Mouse (Mus musculus) ES-E14 (cell line): ENCODE results near the gene Zfp704. TPM values are rescaled to one million over a fixed set of nuclear protein-coding genes. Genes with fewer than 3 reads are reported as not detected.

ENCODE experiments used
- DNase-seq: peaks from one replicate; pipeline ENCODE4 v3.0.0-alpha.2; 2013; ENCODE audit warnings: low read depth, low spot score
- H3K27ac ChIP-seq: 2 replicates; pipeline ENCODE4 v1.5.1; 2012; ENCODE audit warnings: low read depth, mild to moderate bottlenecking, low read length, moderate library complexity, mixed read lengths; ENCODE audit not compliant: poor library complexity, insufficient read depth, severe bottlenecking
- H3K36me3 ChIP-seq: 2 replicates; pipeline ENCODE4 v1.6.1; 2012; ENCODE audit warnings: mild to moderate bottlenecking, low read length, moderate library complexity, mixed read lengths; ENCODE audit not compliant: control insufficient read depth, poor library complexity, insufficient read depth, severe bottlenecking
- H3K4me1 ChIP-seq, 2 experiments: fragments of 150-350 bp in 1 of 2; sonication (generic) in 1 of 2; 2 replicates each; pipeline ENCODE4 v1.6.1; 2012; ENCODE audit warnings: low read length in 2 of 2, mild to moderate bottlenecking in 1 of 2, mixed read lengths in 1 of 2; ENCODE audit not compliant: control insufficient read depth in 2 of 2, insufficient read depth in 2 of 2, poor library complexity in 1 of 2
- H3K4me3 ChIP-seq, 2 experiments: fragments of 150-350 bp in 1 of 2; sonication (generic) in 1 of 2; 2 replicates each; pipeline ENCODE4 v1.5.1; 2012; ENCODE audit warnings: low read length in 2 of 2, low read depth in 1 of 2, mild to moderate bottlenecking in 1 of 2, mixed read lengths in 1 of 2; ENCODE audit not compliant: insufficient read depth in 1 of 2, poor library complexity in 1 of 2, severe bottlenecking in 1 of 2
- H3K9ac ChIP-seq: 2 replicates; pipeline ENCODE4 v1.6.1; 2012; ENCODE audit warnings: low read depth, mild to moderate bottlenecking, low read length, mixed read lengths; ENCODE audit not compliant: poor library complexity, insufficient read depth, severe bottlenecking
- H3K9me3 ChIP-seq: fragments of 150-350 bp; sonication (generic); 2 replicates; pipeline ENCODE4 v1.6.1; 2012; ENCODE audit warnings: low read depth, mild to moderate bottlenecking, low read length; ENCODE audit not compliant: control insufficient read depth, insufficient read depth
- CHD2 ChIP-seq: IDR thresholded peaks from 2 replicates; pipeline ENCODE4 v1.6.1; 2014; ENCODE audit warnings: mild to moderate bottlenecking, low read depth, low read length, inconsistent platforms
- HCFC1 ChIP-seq: IDR thresholded peaks from 2 replicates; pipeline ENCODE4 v1.6.1; 2012; ENCODE audit warnings: low read length, inconsistent platforms, borderline replicate concordance; ENCODE audit not compliant: insufficient read depth
- MAFK ChIP-seq: IDR thresholded peaks from 2 replicates; pipeline ENCODE4 v1.6.1; 2014; ENCODE audit warnings: mild to moderate bottlenecking, low read depth, low read length, inconsistent platforms; ENCODE audit not compliant: insufficient read depth
- ZC3H11A ChIP-seq: IDR thresholded peaks from 2 replicates; pipeline ENCODE4 v1.6.1; 2012; ENCODE audit warnings: low read depth, mild to moderate bottlenecking, inconsistent platforms, low read length, borderline replicate concordance
- ZNF384 ChIP-seq: IDR thresholded peaks from 2 replicates; pipeline ENCODE4 v1.6.1; 2012; ENCODE audit warnings: low read depth, low read length, inconsistent platforms
- in situ Hi-C, 2 experiments: fragments of 600-800 bp; cut with MboI; formaldehyde crosslinking; loops; one replicate each; pipeline ENCODE4 v1.15.1; 2025; ENCODE audit warnings: low sequenced_read_pairs in 2 of 2, inconsistent platforms in 1 of 2; ENCODE audit not compliant: unreplicated experiment in 2 of 2
- total RNA-seq: library from RNA; depleted of rRNA; stranded (reverse); fragments of 300-350 nt; gene quantifications from 2 replicates; pipeline ENCODE4 v1.2.3, GENCODE M21; 2012

Zfp704 gene
- total RNA-seq, 1 experiment, result 11.4 TPM

DNA sequence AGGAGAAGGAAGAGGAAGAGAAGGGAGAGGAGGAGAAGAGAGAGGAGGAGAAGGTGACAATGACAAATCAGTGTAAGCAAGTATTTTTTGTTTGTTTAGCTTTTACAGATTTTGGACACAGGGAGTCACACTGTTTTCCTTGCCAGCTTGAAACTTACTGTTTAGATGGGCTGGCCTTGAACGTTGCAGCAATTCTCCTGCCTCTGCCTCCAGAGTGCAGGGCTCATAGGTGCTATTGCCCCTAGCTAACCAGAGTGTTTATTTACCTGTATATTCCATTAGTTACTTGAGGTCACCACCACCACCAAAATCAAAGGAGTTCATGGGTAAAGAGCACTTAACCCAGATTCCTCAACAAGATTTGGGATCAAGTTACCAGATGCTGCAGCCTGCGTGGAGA lies 132.5 kb downstream of the Zfp704 start:
- Histone ChIP-seq H3K9me3 (no peaks in the 10 kb centered on the region), H3K4me3 (no peak overlapping the region), H3K27ac (no peak overlapping the region), H3K36me3 (no peaks in the 10 kb centered on the region; the same call in 1 of the 2 replicates), H3K4me1 (peaks cover 0 to 4% of the 10 kb centered on the region in 2 experiments; a peak in 1 of 4 replicates), H3K9ac (no peak overlapping the region)
- TF ChIP-seq MAFK (no peak), CHD2 (no peak), ZNF384 (no peak), HCFC1 (no peak), ZC3H11A (no peak)
- DNase-seq, result no peak
- in situ Hi-C loops, result no loop called here

DNA sequence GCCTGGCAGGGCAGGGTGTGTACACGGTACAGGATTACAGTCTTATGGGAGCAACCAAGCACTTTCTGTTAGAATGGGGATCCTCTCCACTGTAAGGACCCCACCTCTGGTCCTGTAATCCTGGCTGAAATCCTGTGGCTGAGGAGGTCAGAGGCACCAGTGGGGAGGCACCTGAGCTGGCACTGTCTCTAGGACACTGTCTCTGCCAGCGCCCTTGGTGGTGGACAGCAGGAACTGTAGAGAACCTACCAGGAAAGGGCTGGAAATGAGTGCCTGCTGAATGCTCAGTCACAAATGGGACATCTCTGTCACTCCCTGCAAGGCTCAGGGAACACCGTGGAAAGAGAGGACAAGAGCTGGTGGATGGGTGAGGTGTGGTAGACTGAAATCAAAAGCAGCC lies 133.5 kb downstream of the Zfp704 start:
- Histone ChIP-seq H3K36me3 (no peaks in the 10 kb centered on the region; the same call in 1 of the 2 replicates), H3K4me3 (no peak overlapping the region), H3K9me3 (no peaks in the 10 kb centered on the region), H3K4me1 (peaks cover 0 to 3% of the 10 kb centered on the region in 2 experiments; a peak in 1 of 4 replicates), H3K27ac (no peak overlapping the region), H3K9ac (no peak overlapping the region)
- no peak for DNase-seq
- TF ChIP-seq HCFC1 (no peak), MAFK (no peak), CHD2 (no peak), ZC3H11A (no peak), ZNF384 (no peak)
- in situ Hi-C loops, result no loop called here

DNA sequence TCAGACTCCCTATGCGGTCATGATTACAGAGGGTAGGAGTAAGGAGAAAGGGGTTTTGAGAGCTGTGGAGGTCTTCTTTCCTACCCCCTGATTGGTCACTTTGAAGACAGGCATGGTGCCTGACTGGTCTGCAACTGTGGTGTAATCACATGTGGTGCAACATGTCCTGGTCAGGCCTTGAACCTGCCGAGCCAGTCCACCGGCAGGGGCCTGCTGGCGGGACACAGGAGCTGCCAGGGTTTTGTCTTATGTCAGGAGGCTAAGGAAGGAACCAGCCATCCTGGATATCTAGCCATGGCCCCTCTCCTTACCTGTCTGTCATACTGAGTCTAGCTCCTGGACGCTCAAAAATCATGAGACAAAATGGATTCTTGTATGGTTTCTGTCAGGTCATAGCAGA lies 134.4 kb downstream of the Zfp704 start:
- no peak overlapping the region for H3K27ac ChIP-seq
- peaks cover 0 to 2% of the 10 kb centered on the region in 2 experiments; a peak in 1 of 4 replicates for H3K4me1 ChIP-seq
- in situ Hi-C loops, result no loop called here
- no peak overlapping the region for H3K4me3 ChIP-seq
- H3K9me3 ChIP-seq, result no peaks in the 10 kb centered on the region
- TF ChIP-seq MAFK (no peak), HCFC1 (no peak)
- H3K36me3 ChIP-seq, result peaks cover 4% of the 10 kb centered on the region; the same call in 1 of the 2 replicates
- DNase-seq, result no peak
- H3K9ac ChIP-seq, result no peak overlapping the region

DNA sequence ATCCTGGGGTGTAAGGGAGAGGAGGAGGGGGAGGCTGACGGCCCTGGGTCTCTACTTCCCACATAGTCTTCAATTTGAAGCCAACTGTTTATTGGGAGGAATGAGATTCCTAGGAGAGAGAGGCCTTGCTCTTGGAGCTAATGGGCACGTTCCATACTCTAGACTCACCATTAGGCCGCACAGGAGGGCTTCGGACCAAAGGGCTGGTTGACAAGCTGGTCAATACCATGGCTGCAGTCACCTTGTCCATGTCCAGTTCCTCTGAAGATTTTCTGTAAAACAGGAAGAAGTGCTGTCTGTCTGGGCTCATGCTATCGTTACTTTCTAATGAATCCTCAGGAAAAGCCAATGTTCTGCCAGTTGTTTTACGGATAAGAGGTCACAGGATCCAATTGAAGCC lies 135.6 kb downstream of the Zfp704 start:
- TF ChIP-seq CHD2, result no peak
- no peak for TF ChIP-seq ZC3H11A
- TF ChIP-seq ZNF384, result no peak
- TF ChIP-seq MAFK, result no peak
- TF ChIP-seq HCFC1, result no peak
- DNase-seq, result no peak
- Histone ChIP-seq H3K9me3 (no peaks in the 10 kb centered on the region), H3K9ac (no peak overlapping the region), H3K4me3 (no peak overlapping the region), H3K4me1 (no peaks in the 10 kb centered on the region), H3K36me3 (peaks cover 6% of the 10 kb centered on the region; the same call in 1 of the 2 replicates), H3K27ac (no peak overlapping the region)
- in situ Hi-C loops, result no loop called here

DNA sequence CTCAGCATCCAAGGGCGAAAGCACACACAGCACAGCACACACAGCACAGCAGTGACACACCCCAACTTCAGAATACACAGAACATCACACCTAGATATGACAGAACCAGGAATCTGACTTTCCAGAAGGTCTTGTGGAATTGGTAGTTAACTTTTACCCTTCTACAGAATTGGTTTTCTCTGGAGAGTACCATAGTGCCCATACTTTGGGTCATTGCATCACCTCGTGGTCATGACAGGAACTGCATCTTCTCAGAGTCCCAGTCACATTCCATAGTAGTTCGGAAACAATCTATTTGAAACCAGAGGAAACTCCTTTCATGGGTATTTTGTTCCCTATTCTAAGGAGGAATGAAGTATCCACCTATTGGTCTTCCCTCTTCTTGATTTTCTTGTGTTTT lies 143.6 kb downstream of the Zfp704 start:
- H3K4me3 ChIP-seq, result no peak overlapping the region
- in situ Hi-C loops, result no loop called here
- no peak overlapping the region for H3K27ac ChIP-seq
- no peak for TF ChIP-seq HCFC1
- no peak for TF ChIP-seq CHD2
- no peak for TF ChIP-seq MAFK
- peak; percentile 83 for TF ChIP-seq ZC3H11A
- no peak for TF ChIP-seq ZNF384
- DNase-seq, result peak; percentile 30
- H3K9ac ChIP-seq, result no peak overlapping the region
- H3K9me3 ChIP-seq, result no peaks in the 10 kb centered on the region
- no peaks in the 10 kb centered on the region for H3K4me1 ChIP-seq
- peaks cover 28% of the 10 kb centered on the region; the same call in 1 of the 2 replicates for H3K36me3 ChIP-seq
